Mouse (Mus musculus) ES-CJ7 (cell line): Measurements from ENCODE around the gene Npvf.
"Not testable (repeated sequence)": the region's sequence is repeated elsewhere in the genome, so short reads cannot be mapped to it uniquely, and the experiment has no call there.

Experiments used
- DNase-seq: peaks from one replicate; pipeline ENCODE4 v3.0.0; 2011; ENCODE audit warnings: low read depth, low spot score

Npvf gene

GRCm38 (mm10) chr6:50640377-50640776, 13.9 kb downstream of the Npvf start:
- no peak for DNase-seq

- no peak for DNase-seq
These were observed 14.6 kb downstream of the Npvf start for GRCm38 (mm10) chr6:50639656-50640055.

- not testable (repeated sequence) for DNase-seq
These were observed 28.1 kb downstream of the Npvf start for GRCm38 (mm10) chr6:50626170-50626569.

GRCm38 (mm10) chr6:50618273-50618672, 36.0 kb downstream of the Npvf start:
- not testable (repeated sequence) for DNase-seq

- DNase-seq: peak; percentile 98
These were observed 52.6 kb downstream of the Npvf start for GRCm38 (mm10) chr6:50601620-50602019.
